Mouse (Mus musculus) megakaryocyte-erythroid progenitor cell, adult 5 weeks (primary cell): ENCODE results near the gene Pla2r1. TPM values are rescaled to one million over a fixed set of nuclear protein-coding genes. Genes with fewer than 3 reads are reported as not detected.

Experiments
- polyA plus RNA-seq: library from polyadenylated mRNA; stranded (reverse); fragments of >175 nt; gene quantifications from 2 replicates; pipeline ENCODE4 v1.2.3, GENCODE M21; 2012

The Pla2r1 gene
- 0.01 TPM in 1 of 2 replicates, not detected in the other for polyA plus RNA-seq

GRCm38 (mm10) chr2:60552902-60553682, at the start of gene Pla2r1:
Gene Pla2r1, minus strand, starts transcription at chr2:60553308.

GRCm38 (mm10) chr2:60382858-60383669, 170.0 kb downstream of the Pla2r1 start, which contains the start of gene Ly75:
Gene Ly75, minus strand, starts transcription at chr2:60383303.

Other genes with a start within 250 kb of the Pla2r1 start
- 0.21 and 0.50 TPM in 2 replicates for gene Ly75, start 170.0 kb downstream of the Pla2r1 start, polyA plus RNA-seq
- gene Itgb6, start 169.3 kb upstream of the Pla2r1 start, polyA plus RNA-seq, result 0.04 TPM in 1 of 2 replicates, not detected in the other